ENCODE assay signal across 8 mouse cellular contexts in the genomic region with DNA sequence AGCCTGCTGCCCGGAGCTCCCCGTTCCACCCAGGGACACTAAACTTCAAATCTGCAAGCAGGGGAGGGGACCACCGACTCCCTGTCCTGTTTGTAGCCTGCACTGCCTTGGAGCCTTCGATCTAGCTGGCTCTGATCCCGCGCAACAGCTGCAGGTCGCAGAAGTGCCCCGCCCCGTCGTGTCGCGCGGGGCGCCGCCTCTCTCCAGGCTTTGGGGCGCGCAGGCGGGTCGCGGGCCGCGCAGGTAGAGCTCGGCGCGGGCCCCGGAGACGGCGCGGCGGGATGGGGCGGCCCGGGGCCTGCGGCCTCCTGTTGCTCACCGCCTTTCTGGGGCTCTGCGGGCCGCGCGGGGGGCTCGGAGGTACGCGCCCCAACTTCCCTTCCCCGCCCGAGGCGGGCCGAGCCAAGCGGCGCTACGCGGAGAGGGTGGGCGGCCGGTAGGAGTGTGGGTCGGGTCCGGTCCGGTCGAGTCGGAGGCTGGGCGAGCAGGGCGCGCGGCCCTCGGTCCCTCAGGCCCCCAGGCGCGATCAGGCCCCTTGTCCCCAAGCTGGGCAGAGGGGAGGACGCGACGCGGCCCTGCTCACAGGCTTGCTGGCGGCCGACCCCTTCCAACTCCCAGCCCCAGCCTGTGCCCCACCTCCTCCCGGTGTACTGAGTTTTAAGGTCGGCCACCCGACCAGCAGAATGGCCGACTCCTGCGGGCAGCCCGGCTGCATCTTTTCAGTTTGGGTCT. TPM values are rescaled to one million over a fixed set of nuclear protein-coding genes. Genes with fewer than 3 reads are reported as not detected.
DNase-seq lines count a peak whose midpoint lies in the region; ATAC-seq and TF ChIP-seq lines count a peak whose summit lies in the region.

TSS of gene BC067074 (plus strand) at position 185 of the 732 bp plus-strand sequence.

- peak within 1 kb of the TSS; percentile 93 for H3K4me2 ChIP-seq in hindbrain, embryonic 15.5 days
- H3K4me2 ChIP-seq in liver, embryonic 15.5 days = peak within 1 kb of the TSS; percentile 66

- no peak for TF ChIP-seq CTCF in olfactory bulb, adult 2 months (IDR thresholded peaks at IDR 0.05; ENCODE audit: insufficient read depth, low read depth, low read length)

- H3K9ac ChIP-seq in hindbrain, embryonic 15.5 days = peak within 1 kb of the TSS; percentile 47
- H3K9ac ChIP-seq in liver, embryonic 15.5 days = no peak within 1 kb of the TSS

- DNase-seq in right cerebral cortex, postnatal 4 days = peak; percentile 22
- DNase-seq in right cerebral cortex, postnatal 25 days = no peak
- peak; percentile 35 for DNase-seq in forebrain, embryonic 10.5 days (ENCODE audit: extremely low spot score, low spot score)
- no peak for DNase-seq in left cerebral cortex, adult 8-10 months (ENCODE audit: low spot score in 2 of 2)
- DNase-seq in MN1 (ENCODE audit: low spot score) = no peak

- peak within 1 kb of the TSS; percentile 79 for H3K4me3 ChIP-seq in forebrain, embryonic 10.5 days
- H3K4me3 ChIP-seq in hindbrain, embryonic 15.5 days = peak within 1 kb of the TSS; percentile 56
- peak within 1 kb of the TSS; percentile 48 for H3K4me3 ChIP-seq in liver, embryonic 15.5 days (replicated peaks)
- H3K4me3 ChIP-seq in olfactory bulb, adult 2 months (ENCODE audit: insufficient read depth, low read depth, low read length) = peak within 1 kb of the TSS; percentile 48

- no peaks in the 10 kb centered on the region for H3K9me3 ChIP-seq in forebrain, embryonic 10.5 days
- H3K9me3 ChIP-seq in hindbrain, embryonic 15.5 days = no peaks in the 10 kb centered on the region
- no peaks in the 10 kb centered on the region for H3K9me3 ChIP-seq in liver, embryonic 15.5 days (replicated peaks)

- under 1% methylated on average over 70 of the region's 75 CpGs for WGBS in forebrain, embryonic 10.5 days
- 1% methylated on average over 58 of the region's 75 CpGs for WGBS in hindbrain, embryonic 15.5 days
- 2% methylated on average over 69 of the region's 75 CpGs for WGBS in liver, embryonic 15.5 days (ENCODE audit: insufficient replicate concordance)
- WGBS in olfactory bulb, adult 2 months = 4% methylated on average over 74 of the region's 75 CpGs

- no peaks in the 10 kb centered on the region for H3K36me3 ChIP-seq in forebrain, embryonic 10.5 days (replicated peaks)
- H3K36me3 ChIP-seq in hindbrain, embryonic 15.5 days = no peaks in the 10 kb centered on the region
- no peaks in the 10 kb centered on the region for H3K36me3 ChIP-seq in liver, embryonic 15.5 days (replicated peaks)

- peaks cover 41% of the 10 kb centered on the region for H3K27me3 ChIP-seq in forebrain, embryonic 10.5 days (ENCODE audit: poor library complexity, severe bottlenecking)
- H3K27me3 ChIP-seq in hindbrain, embryonic 15.5 days = peaks cover 20% of the 10 kb centered on the region
- H3K27me3 ChIP-seq in liver, embryonic 15.5 days = peaks cover 37% of the 10 kb centered on the region

- no peak for TF ChIP-seq POLR2A in olfactory bulb, adult 2 months (IDR thresholded peaks at IDR 0.05; ENCODE audit: insufficient read depth, low read depth, low read length)

- ATAC-seq in hindbrain, embryonic 15.5 days (ENCODE audit: low FRiP score, low read depth) = peak; percentile 79
- ATAC-seq in liver, embryonic 15.5 days (ENCODE audit: insufficient read depth) = no peak

- peaks cover 11% of the 10 kb centered on the region for H3K4me1 ChIP-seq in forebrain, embryonic 10.5 days
- peaks cover 10% of the 10 kb centered on the region; the same call in 1 of the 2 replicates for H3K4me1 ChIP-seq in hindbrain, embryonic 15.5 days (replicated peaks)
- no peaks in the 10 kb centered on the region; the same call in 1 of the 2 replicates for H3K4me1 ChIP-seq in liver, embryonic 15.5 days (replicated peaks)
- H3K4me1 ChIP-seq in olfactory bulb, adult 2 months (ENCODE audit: control insufficient read depth, insufficient read depth, low read length) = peaks cover 9% of the 10 kb centered on the region

- peak within 1 kb of the TSS; percentile 89 for H3K27ac ChIP-seq in forebrain, embryonic 10.5 days
- H3K27ac ChIP-seq in hindbrain, embryonic 15.5 days (replicated peaks) = no peak within 1 kb of the TSS
- no peak within 1 kb of the TSS for H3K27ac ChIP-seq in liver, embryonic 15.5 days (replicated peaks)
- H3K27ac ChIP-seq in olfactory bulb, adult 2 months (ENCODE audit: insufficient read depth, low read depth, low read length) = no peak within 1 kb of the TSS

RNA-seq across cellular contexts. Expression of gene BC067074, which starts in this region (rescaled TPM):
- polyA plus RNA-seq in forebrain, embryonic 10.5 days (2016; fragmentation: Nextera tagmentation; extraction: Ambion mirVana) = 2.2 and 2.3 TPM in 2 replicates
- 1.1 TPM in 2 replicates for polyA plus RNA-seq in hindbrain, embryonic 15.5 days (2015; fragmentation: Nextera tagmentation; extraction: Ambion mirVana)
- polyA plus RNA-seq in liver, embryonic 15.5 days (2015; fragmentation: Nextera tagmentation; extraction: Ambion mirVana) = 0.18 and 0.24 TPM in 2 replicates
- not detected in 2 replicates for polyA plus RNA-seq in olfactory bulb, adult 2 months (2012; ENCODE audit: insufficient read depth, insufficient read length, low replicate concordance, missing spikeins)
- 1 to 10 TPM; 1.7 to 2.4 (median 2.3) TPM for total RNA-seq in left cerebral cortex, adult 8-10 months (2022)

Comparison
In these comparisons a context has a peak if more than half of its experiments do, and no peak if none do; other contexts are left out.
1. DNase-seq: peak in right cerebral cortex, postnatal 4 days (single experiment) and forebrain, embryonic 10.5 days (single experiment); none in right cerebral cortex, postnatal 25 days (single experiment), left cerebral cortex, adult 8-10 months (0 of 2) and MN1 (single experiment).
2. Peak in every context shown above with its lines, with median percentiles within 50 percentile points of each other: H3K4me3 ChIP-seq.